Mouse (Mus musculus): Measurements from ENCODE around the gene Smpd4.
"Not testable (repeated sequence)": the region's sequence is repeated elsewhere in the genome, so short reads cannot be mapped to it uniquely, and the experiment has no call there.

The Smpd4 gene

GRCm38 (mm10) chr16:17619198-17620105, at the start of gene Smpd4:
Smpd4 (plus strand) TSS chr16:17619354.
- DNase-seq, result peak; percentile 97 to 98

GRCm38 (mm10) chr16:17575870-17576824, 43.0 kb upstream of the Smpd4 start:
- DNase-seq, result peak; percentile 81 to 86

DNA sequence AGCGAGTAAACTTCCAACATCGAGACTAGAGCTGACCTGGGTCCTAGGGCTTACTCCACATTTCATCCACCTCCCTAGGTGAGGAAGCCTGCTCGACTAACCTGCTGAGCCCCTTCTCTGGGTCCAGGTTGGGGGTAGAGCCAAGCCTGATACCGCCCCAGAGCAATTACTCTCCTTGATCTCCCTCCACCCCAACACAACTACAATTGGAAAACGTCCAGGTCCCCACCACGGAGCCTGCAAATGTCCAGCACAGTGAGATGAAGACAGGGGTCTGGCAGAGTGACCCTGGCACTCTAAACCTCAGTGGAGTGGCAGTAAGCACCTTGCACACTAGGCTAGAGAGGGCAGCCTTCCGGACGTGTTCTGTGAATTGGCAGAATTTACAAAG, 42.3 kb upstream of the Smpd4 start:
- no peak for DNase-seq

DNA sequence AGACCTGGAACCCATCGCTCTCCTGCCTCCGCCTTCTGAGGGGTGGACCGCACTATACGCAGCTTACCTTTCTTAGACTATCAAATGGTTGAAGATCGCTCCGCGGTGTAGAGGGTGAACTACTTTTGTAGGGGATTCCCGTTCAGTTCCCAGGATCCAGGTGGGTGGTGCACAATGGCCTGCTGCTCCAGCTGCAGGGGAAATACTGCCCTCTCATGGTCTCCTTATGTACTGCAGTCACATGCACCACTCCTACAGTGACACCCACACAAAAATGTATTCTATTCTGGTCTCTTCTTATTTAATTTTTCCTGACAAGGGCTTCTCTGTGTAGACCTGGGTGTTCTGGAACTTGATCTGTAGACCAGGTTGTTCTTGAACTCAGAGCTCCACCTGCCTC, 36.1 kb upstream of the Smpd4 start, which contains the start of gene Slc7a4:
Slc7a4 (minus strand) TSS at position 151 of the 400 bp plus-strand sequence.
- peak in 1 of 2 experiments; percentile 37 for DNase-seq

- no peak for DNase-seq
Measured at GRCm38 (mm10) chr16:17584555-17584954, 34.6 kb upstream of the Smpd4 start.

DNA sequence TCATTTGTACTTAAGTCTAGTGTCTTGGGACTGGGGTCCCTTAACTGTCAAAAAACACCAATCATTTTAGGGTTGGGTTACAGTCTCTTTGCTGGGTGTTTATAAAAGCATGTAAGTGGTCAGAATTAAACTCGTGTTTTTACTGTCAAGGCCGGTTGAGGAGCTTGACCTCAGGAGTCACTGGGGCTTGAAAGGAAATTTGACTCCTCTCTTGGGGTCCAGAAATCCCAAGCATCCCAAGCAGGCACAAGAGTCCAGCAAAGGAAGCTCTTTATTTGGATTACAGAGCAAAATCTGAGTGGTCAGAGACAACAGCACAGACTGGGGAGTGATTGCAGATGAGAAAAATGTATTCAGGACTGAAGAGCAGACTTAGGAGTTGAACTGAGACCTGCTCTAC, 28.4 kb upstream of the Smpd4 start:
- DNase-seq, result no peak

GRCm38 (mm10) chr16:17600944-17601562, 18.1 kb upstream of the Smpd4 start:
- no peak for DNase-seq

GRCm38 (mm10) chr16:17604941-17605340, 14.2 kb upstream of the Smpd4 start:
- no peak for DNase-seq

DNA sequence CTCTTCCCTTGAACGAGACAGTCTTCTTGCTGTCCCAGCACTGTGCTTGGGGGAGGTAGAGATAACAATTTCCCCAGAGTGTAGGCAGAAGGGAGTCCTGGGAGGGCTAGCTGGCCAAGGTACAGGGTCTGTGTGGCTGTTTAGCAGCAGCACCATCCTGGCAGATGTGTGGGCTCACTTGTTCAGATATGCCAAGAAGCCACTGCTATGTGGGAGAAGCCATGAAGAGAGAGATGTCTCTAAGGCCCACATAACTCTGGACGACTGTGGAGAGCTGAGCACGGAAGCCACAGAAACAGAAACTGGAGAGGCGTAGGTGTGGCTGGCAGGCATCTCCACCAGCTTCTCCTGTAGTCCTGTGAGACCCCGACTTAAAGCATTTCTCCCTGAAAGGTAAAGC, 13.5 kb upstream of the Smpd4 start:
- DNase-seq, result no peak

GRCm38 (mm10) chr16:17611383-17611782, 7.8 kb upstream of the Smpd4 start:
- DNase-seq, result no peak

DNA sequence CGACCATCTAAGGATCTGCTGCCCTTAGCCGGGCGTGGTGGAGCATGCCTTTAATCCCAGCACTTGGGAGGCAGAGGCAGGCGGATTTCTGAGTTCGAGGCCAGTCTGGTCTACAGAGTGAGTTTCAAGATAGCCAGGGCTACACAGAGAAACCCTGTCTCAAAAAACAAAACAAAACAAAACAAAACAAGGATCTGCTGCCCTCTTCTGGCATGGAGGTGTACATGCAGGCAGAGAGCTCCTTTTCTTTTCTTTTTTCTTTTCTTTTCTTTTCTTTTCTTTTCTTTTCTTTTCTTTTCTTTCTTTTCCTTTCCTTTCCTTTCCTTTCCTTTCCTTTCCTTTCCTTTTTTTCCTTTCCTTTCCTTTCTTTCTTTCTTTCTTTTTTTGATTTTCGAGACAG, 4.4 kb upstream of the Smpd4 start:
- DNase-seq, result not testable (repeated sequence)

GRCm38 (mm10) chr16:17616212-17616611, 2.9 kb upstream of the Smpd4 start:
- DNase-seq, result no peak

- DNase-seq, result peak; percentile 73 to 82
Measured at GRCm38 (mm10) chr16:17617922-17618565, 1.1 kb upstream of the Smpd4 start.

GRCm38 (mm10) chr16:17621936-17622335, 2.8 kb downstream of the Smpd4 start:
- no peak for DNase-seq

DNA sequence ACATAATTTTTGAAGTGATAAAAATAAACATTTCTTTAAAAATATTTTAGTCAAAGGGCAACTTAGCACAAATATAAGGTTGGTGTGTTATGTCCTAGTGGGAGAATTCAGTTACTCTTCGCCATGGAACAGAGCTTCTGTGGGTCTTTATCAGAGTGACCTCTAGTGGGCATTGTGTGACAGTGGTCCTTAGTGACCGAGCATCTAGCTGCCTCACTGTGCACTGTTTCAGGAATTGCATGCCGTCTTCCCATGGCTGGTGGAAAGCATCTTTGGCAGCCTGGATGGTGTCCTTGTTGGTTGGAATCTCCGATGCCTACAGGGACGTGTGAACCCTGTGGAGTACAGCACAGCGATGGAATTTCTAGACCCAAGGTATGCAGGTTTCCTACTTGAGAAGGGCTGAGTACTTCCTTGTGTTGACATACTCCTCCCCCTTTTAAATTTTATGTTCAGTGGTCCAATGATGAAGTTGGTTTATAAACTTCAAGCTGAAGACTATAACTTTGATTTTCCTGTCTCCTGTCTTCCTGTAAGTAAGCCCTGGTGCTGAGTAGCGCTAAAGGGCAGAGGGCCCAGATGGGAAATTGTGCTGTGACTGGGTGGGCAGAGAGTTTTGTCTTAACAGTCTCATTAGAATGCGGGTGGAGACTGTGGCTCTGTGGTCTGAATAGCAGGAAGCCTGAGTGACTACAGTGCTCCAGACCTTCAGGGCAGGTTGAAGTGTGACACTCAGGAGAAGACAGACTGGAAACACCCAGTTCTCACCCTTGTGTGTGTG, 6.5 kb downstream of the Smpd4 start:
- peak in 1 of 2 experiments; percentile 11 for DNase-seq

- DNase-seq, result no peak
Measured at GRCm38 (mm10) chr16:17626269-17626555, 7.1 kb downstream of the Smpd4 start.

DNA sequence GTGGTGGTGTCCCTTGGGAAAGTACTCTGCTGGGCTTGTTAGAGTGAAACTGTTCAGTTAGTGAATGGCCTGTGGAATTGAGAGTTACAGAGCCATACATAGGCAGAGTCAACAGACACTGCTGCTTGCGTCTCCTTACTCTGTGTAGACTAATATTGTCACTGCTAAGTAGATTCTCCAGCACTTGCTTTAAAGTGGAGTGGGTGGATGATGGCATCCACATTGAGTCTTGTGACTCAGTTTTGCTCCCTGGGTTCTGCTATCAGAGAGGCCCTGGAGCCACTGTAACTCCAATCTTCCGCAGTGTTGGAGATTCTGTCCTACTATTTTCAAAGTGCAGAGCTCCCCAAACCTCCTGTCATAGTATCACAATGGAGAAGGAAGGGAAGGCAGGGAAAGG, 13.4 kb downstream of the Smpd4 start:
- no peak for DNase-seq

DNA sequence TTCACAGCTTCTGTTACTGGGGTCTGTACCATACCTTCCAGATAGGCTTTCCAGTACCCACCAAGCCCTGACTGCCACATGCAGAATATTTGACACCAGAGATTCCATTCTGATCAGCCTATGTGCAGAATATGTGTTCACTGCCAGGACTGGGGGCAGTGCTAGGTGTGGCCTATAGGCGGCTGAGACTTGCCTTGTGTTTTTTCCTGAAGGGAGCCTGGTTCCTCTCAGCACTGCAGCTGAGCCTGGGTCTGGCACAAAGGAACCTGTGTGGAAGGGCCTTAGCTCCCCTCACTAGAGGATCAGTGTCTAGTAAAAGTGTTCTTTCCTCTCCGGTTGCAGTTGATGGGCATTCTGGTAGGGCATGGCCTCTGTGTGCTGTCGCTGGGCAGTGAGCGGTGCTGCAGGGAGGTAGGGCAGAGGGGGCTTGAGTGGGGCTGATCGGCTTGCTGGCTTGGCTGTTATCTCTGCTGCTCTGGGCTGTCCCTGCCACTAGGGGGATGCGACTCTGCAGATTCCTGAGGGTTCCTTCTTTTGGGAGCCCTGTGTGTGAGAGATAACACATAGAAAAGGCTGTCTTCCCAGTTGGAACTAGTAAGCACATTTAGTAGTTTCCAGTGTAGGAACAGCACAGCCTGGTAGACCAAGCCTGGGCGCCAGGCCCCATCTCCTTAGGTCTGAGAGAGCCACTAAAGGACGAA, 14.5 kb downstream of the Smpd4 start:
- DNase-seq, result no peak

- no peak for DNase-seq
Measured at GRCm38 (mm10) chr16:17636904-17637303, 17.8 kb downstream of the Smpd4 start.

DNA sequence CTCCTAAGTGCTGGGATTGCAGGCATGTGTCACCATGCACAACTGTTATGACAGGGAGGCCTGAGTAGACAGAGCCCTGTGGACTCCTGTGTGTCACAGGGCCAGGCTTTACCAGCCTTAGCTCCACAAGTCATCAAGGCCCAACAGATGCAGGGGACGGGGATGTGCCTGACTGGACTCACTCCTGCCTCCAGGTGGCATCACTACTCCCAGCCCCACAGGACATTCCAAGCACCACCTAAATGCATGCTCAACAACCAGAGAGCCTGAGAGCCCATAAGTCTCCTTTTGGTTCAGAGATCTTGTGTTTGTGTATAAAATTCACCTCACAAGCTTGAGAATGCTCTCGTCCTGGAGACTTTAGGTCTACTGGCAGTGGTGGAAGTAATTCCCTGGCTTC, 18.5 kb downstream of the Smpd4 start:
- DNase-seq, result no peak

DNA sequence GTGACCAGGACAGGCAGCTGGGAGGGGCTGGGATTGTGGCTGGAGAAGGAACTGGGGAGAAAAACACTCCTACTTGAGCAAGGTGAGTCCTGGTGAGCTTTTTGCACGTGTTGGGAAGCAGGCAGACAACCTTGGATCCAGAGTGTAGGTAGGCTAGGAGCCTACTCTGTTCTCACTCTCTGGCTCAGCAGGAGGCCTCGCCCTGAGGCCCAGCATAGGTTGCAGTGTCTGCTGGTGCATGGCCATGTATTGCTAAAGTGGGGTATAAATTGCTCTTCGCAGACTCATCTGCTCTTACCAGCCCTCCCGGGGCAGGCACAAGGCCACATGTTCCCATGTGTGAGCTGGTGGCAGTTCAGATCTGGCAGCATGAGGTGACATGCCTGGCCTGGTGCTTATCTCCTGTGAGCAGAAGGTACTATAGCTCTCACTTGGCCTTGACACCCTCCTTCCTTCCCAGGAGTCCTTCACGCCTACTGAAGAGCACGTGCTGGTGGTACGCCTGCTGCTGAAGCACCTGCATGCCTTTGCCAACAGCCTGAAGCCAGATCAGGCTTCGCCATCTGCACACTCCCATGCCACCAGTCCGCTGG, 19.0 kb downstream of the Smpd4 start:
- DNase-seq, result no peak
